Mouse (Mus musculus) G1E (cell line): ENCODE data around the gene Il20. TPM values are rescaled to one million over a fixed set of nuclear protein-coding genes. Genes with fewer than 3 reads are reported as not detected.

Experiments
- ATAC-seq: 2 replicates; pipeline ENCODE4 v1.8.0; 2016; ENCODE audit warnings: mild to moderate bottlenecking; ENCODE audit not compliant: insufficient number of reproducible peaks, poor library complexity, low FRiP score, severe bottlenecking; ENCODE audit errors: extremely low read depth
- DNase-seq: peaks from one replicate; pipeline ENCODE4 v3.0.0; 2012; ENCODE audit warnings: low spot score
- H3K27me3 ChIP-seq: 2 replicates; pipeline ENCODE4 v1.6.1; 2012; ENCODE audit warnings: mild to moderate bottlenecking, low read length, inconsistent platforms; ENCODE audit not compliant: insufficient read depth
- H3K36me3 ChIP-seq: replicated peaks from 2 replicates; pipeline ENCODE3; 2012; ENCODE audit warnings: mild to moderate bottlenecking, inconsistent platforms
- H3K4me1 ChIP-seq: 2 replicates; pipeline ENCODE4 v1.6.1; 2012; ENCODE audit warnings: low read depth, low read length, inconsistent platforms, mixed read lengths; ENCODE audit not compliant: insufficient read depth
- H3K4me3 ChIP-seq: 2 replicates; pipeline ENCODE4 v1.5.1; 2012; ENCODE audit warnings: low read depth, mild to moderate bottlenecking, inconsistent platforms, low read length, moderate library complexity, mixed read lengths
- H3K9me3 ChIP-seq: replicated peaks from 2 replicates; pipeline ENCODE4 v1.6.1; 2012; ENCODE audit warnings: inconsistent platforms
- CTCF ChIP-seq: IDR thresholded peaks from 2 replicates; pipeline ENCODE4 v1.5.1; 2012; ENCODE audit warnings: low read depth, low read length, inconsistent platforms, mixed read lengths
- GATA1 ChIP-seq: IDR thresholded peaks from 2 replicates; pipeline ENCODE4 v1.6.1; 2012; ENCODE audit warnings: borderline replicate concordance, low read length, inconsistent platforms, mixed read lengths
- GATA2 ChIP-seq: IDR thresholded peaks from 2 replicates; pipeline ENCODE4 v1.6.1; 2012; ENCODE audit warnings: low read depth, low read length, inconsistent platforms, borderline replicate concordance
- POLR2AphosphoS5 ChIP-seq: IDR thresholded peaks from 2 replicates; pipeline ENCODE4 v1.6.1; 2012; ENCODE audit warnings: low read depth, low read length, inconsistent platforms; ENCODE audit not compliant: insufficient replicate concordance
- TAL1 ChIP-seq: conservative IDR thresholded peaks from 2 replicates; pipeline ENCODE4 v1.6.1; 2012; ENCODE audit warnings: low read depth, low read length, inconsistent platforms, mixed read lengths
- polyA plus RNA-seq: library from polyadenylated mRNA; stranded (reverse); fragments of >175 nt; gene quantifications from 2 replicates; pipeline ENCODE4 v1.2.3, GENCODE M21; 2012
- total RNA-seq, 2 experiments: library from RNA; stranded (forward) in 1 of 2; stranded (reverse) in 1 of 2; fragments of 200-1000 nt in 1 of 2; fragments of >200 nt in 1 of 2; fragmentation: Nextera tagmentation in 1 of 2; gene quantifications; 2 replicates each; pipeline ENCODE4 v1.2.3; 2014 to 2017

Gene Il20
- total and polyA plus RNA-seq, 3 experiments, result not detected

- no peaks in the 10 kb centered on the region for H3K9me3 ChIP-seq
- no peak for DNase-seq
- no peak for TF ChIP-seq TAL1
- TF ChIP-seq POLR2AphosphoS5, result no peak
- TF ChIP-seq GATA2, result no peak
- TF ChIP-seq GATA1, result no peak
- no peak for TF ChIP-seq CTCF
- no peaks in the 10 kb centered on the region for H3K36me3 ChIP-seq
- H3K4me1 ChIP-seq, result no peaks in the 10 kb centered on the region
- no peak for ATAC-seq
- no peaks in the 10 kb centered on the region; the same call in 1 of the 2 replicates for H3K27me3 ChIP-seq
- no peak overlapping the region for H3K4me3 ChIP-seq
Observed at GRCm38 (mm10) chr1:130936351-130936750, 25.1 kb upstream of the Il20 start.

DNA sequence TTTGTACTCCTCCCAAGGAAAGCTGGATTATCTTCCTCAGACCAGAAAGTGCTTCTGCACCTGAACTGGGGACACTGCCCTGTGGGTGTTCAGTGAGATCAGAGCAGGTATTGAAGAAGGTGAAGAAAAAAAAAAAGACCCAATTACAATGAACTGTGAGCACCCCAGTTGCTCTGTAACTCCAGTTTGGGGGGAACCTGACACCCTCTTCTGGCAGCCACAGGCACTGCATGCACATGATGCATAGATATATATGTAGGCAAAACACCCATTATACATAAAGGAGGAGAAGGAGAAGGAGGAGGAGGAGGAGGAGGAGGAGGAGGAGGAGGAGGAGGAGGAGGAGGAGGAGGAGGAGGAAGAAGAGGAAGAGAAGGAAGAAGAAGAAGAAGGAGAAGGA, 15.2 kb upstream of the Il20 start:
- Histone ChIP-seq H3K9me3 (no peaks in the 10 kb centered on the region), H3K36me3 (no peaks in the 10 kb centered on the region), H3K4me3 (no peak overlapping the region), H3K27me3 (peaks cover 5% of the 10 kb centered on the region), H3K4me1 (no peaks in the 10 kb centered on the region)
- no peak for DNase-seq
- no peak for TF ChIP-seq TAL1
- 0 out of 2 replicates have a peak, but pooled peaks have one; percentile 22 for TF ChIP-seq CTCF
- no peak for ATAC-seq

GRCm38 (mm10) chr1:130918323-130918980, 7.2 kb upstream of the Il20 start:
- Histone ChIP-seq H3K4me3 (no peak overlapping the region), H3K9me3 (no peaks in the 10 kb centered on the region), H3K4me1 (no peaks in the 10 kb centered on the region), H3K27me3 (no peaks in the 10 kb centered on the region; the same call in 1 of the 2 replicates), H3K36me3 (no peaks in the 10 kb centered on the region)
- DNase-seq (no peak), ATAC-seq (no peak)
- TF ChIP-seq POLR2AphosphoS5 (no peak), CTCF (no peak), TAL1 (no peak), GATA1 (no peak), GATA2 (no peak)

GRCm38 (mm10) chr1:130902505-130902904, 8.7 kb downstream of the Il20 start:
- H3K27me3 ChIP-seq, result peaks cover 8% of the 10 kb centered on the region; the same call in 1 of the 2 replicates
- ATAC-seq, result no peak

GRCm38 (mm10) chr1:130894468-130894867, 16.8 kb downstream of the Il20 start:
- Histone ChIP-seq H3K36me3 (no peaks in the 10 kb centered on the region), H3K27me3 (peaks cover 11% of the 10 kb centered on the region; the same call in 1 of the 2 replicates), H3K4me3 (no peak overlapping the region), H3K4me1 (no peaks in the 10 kb centered on the region), H3K9me3 (no peaks in the 10 kb centered on the region)
- DNase-seq, result no peak
- no peak for ATAC-seq
- TF ChIP-seq POLR2AphosphoS5 (no peak), GATA1 (no peak), GATA2 (no peak)

More at GRCm38 (mm10) chr1:130902505-130902904, 8.7 kb downstream of the Il20 start:
- H3K36me3 ChIP-seq, result no peaks in the 10 kb centered on the region
- no peak overlapping the region for H3K4me3 ChIP-seq
- no peaks in the 10 kb centered on the region for H3K4me1 ChIP-seq
- DNase-seq, result no peak
- no peaks in the 10 kb centered on the region for H3K9me3 ChIP-seq
- TF ChIP-seq GATA1, result no peak
- no peak for TF ChIP-seq TAL1
- TF ChIP-seq POLR2AphosphoS5, result no peak
- TF ChIP-seq CTCF, result no peak
- no peak for TF ChIP-seq GATA2

GRCm38 (mm10) chr1:130893329-130894040, 17.8 kb downstream of the Il20 start:
- ATAC-seq (no peak), DNase-seq (no peak)
- Histone ChIP-seq H3K9me3 (no peaks in the 10 kb centered on the region), H3K36me3 (no peaks in the 10 kb centered on the region), H3K4me3 (no peak overlapping the region), H3K27me3 (peaks cover 14% of the 10 kb centered on the region; the same call in 1 of the 2 replicates), H3K4me1 (no peaks in the 10 kb centered on the region)
- no peak for TF ChIP-seq POLR2AphosphoS5
- TF ChIP-seq TAL1, result no peak
- no peak for TF ChIP-seq CTCF
- TF ChIP-seq GATA2, result no peak
- TF ChIP-seq GATA1, result no peak
